Mouse (Mus musculus) ES-Bruce4 (cell line): Measurements from ENCODE around the gene Fh1.

Experiments
- CTCF ChIP-seq: IDR thresholded peaks from one replicate; pipeline ENCODE4 v1.8.1; 2011; ENCODE audit warnings: low read depth, low read length
- POLR2A ChIP-seq: IDR thresholded peaks from one replicate; pipeline ENCODE4 v1.8.1; 2011; ENCODE audit warnings: low read length; ENCODE audit not compliant: insufficient read depth

GRCm38 (mm10) chr1:175592832-175593231 is 32.6 kb downstream of the Fh1 start:
- TF ChIP-seq POLR2A, result no peak
- no peak for TF ChIP-seq CTCF
